Mouse (Mus musculus): ENCODE measurements around the gene Pdzrn4. TPM values are rescaled to one million over a fixed set of nuclear protein-coding genes. Genes with fewer than 3 reads are reported as not detected.

The Pdzrn4 gene
- polyA plus RNA-seq, 1 experiment from 2014 or later = 1.7 TPM

GRCm38 (mm10) chr15:92671279-92672051 lies 274.8 kb downstream of the Pdzrn4 start:
- no peaks in the 10 kb centered on the region for H3K36me3 ChIP-seq
- ATAC-seq (ENCODE audit: borderline replicate concordance, extremely low read depth, low FRiP score, low TSS enrichment) = no peak
- no peaks in the 10 kb centered on the region for H3K27me3 ChIP-seq
- H3K9ac ChIP-seq = no peak overlapping the region
- no peak overlapping the region for H3K27ac ChIP-seq
- WGBS = 77% methylated on average over 11 of the region's 11 CpGs
- H3K4me2 ChIP-seq = no peak overlapping the region
- H3K9me3 ChIP-seq = no peaks in the 10 kb centered on the region
- H3K4me1 ChIP-seq = no peaks in the 10 kb centered on the region
- no peak overlapping the region for H3K4me3 ChIP-seq

GRCm38 (mm10) chr15:92676096-92676495 lies 279.4 kb downstream of the Pdzrn4 start:
- H3K4me1 ChIP-seq = no peaks in the 10 kb centered on the region
- H3K27ac ChIP-seq = no peak overlapping the region
- WGBS = 89% methylated on average over 5 of the region's 5 CpGs
- no peak overlapping the region for H3K9ac ChIP-seq
- H3K36me3 ChIP-seq = no peaks in the 10 kb centered on the region
- no peaks in the 10 kb centered on the region for H3K27me3 ChIP-seq
- no peaks in the 10 kb centered on the region for H3K9me3 ChIP-seq
- H3K4me2 ChIP-seq = no peak overlapping the region
- no peak overlapping the region for H3K4me3 ChIP-seq
- ATAC-seq (ENCODE audit: borderline replicate concordance, extremely low read depth, low FRiP score, low TSS enrichment) = no peak

GRCm38 (mm10) chr15:92678377-92678776 lies 281.7 kb downstream of the Pdzrn4 start:
- H3K4me2 ChIP-seq = no peak overlapping the region
- no peak overlapping the region for H3K27ac ChIP-seq
- 71% methylated on average over 6 of the region's 6 CpGs for WGBS
- ATAC-seq (ENCODE audit: borderline replicate concordance, extremely low read depth, low FRiP score, low TSS enrichment) = no peak
- no peak overlapping the region for H3K4me3 ChIP-seq
- H3K27me3 ChIP-seq = no peaks in the 10 kb centered on the region
- H3K4me1 ChIP-seq = no peaks in the 10 kb centered on the region
- H3K9ac ChIP-seq = no peak overlapping the region
- H3K36me3 ChIP-seq = no peaks in the 10 kb centered on the region
- H3K9me3 ChIP-seq = no peaks in the 10 kb centered on the region

GRCm38 (mm10) chr15:92679541-92679940 lies 282.9 kb downstream of the Pdzrn4 start:
- Histone ChIP-seq H3K27me3 (no peaks in the 10 kb centered on the region), H3K27ac (no peak overlapping the region), H3K4me3 (no peak overlapping the region), H3K4me2 (no peak overlapping the region), H3K4me1 (no peaks in the 10 kb centered on the region), H3K9ac (no peak overlapping the region), H3K36me3 (no peaks in the 10 kb centered on the region), H3K9me3 (no peaks in the 10 kb centered on the region)
- ATAC-seq (ENCODE audit: borderline replicate concordance, extremely low read depth, low FRiP score, low TSS enrichment) = no peak
- WGBS = 85% methylated on average over 6 of the region's 6 CpGs

- H3K4me1 ChIP-seq = peaks cover 10% of the 10 kb centered on the region
- no peaks in the 10 kb centered on the region for H3K9me3 ChIP-seq
- no peak for ATAC-seq (ENCODE audit: borderline replicate concordance, extremely low read depth, low FRiP score, low TSS enrichment)
- H3K4me2 ChIP-seq = peak overlapping the region; percentile 21; the same call in 1 of the 2 replicates
- no peaks in the 10 kb centered on the region for H3K36me3 ChIP-seq
- 0 out of 2 replicates have a peak overlapping the region, but pooled peaks have one; percentile 16 for H3K27ac ChIP-seq
- H3K4me3 ChIP-seq = no peak overlapping the region
- no peaks in the 10 kb centered on the region for H3K27me3 ChIP-seq
- H3K9ac ChIP-seq = no peak overlapping the region
- 30% methylated on average over 10 of the region's 10 CpGs for WGBS
Observed at GRCm38 (mm10) chr15:92696276-92696956, 299.7 kb downstream of the Pdzrn4 start.

GRCm38 (mm10) chr15:92704146-92704545 lies 307.5 kb downstream of the Pdzrn4 start:
- Histone ChIP-seq H3K4me3 (no peak overlapping the region), H3K27ac (no peak overlapping the region), H3K9ac (no peak overlapping the region), H3K27me3 (no peaks in the 10 kb centered on the region), H3K4me2 (no peak overlapping the region), H3K4me1 (no peaks in the 10 kb centered on the region), H3K9me3 (no peaks in the 10 kb centered on the region), H3K36me3 (no peaks in the 10 kb centered on the region)
- no peak for ATAC-seq (ENCODE audit: borderline replicate concordance, extremely low read depth, low FRiP score, low TSS enrichment)
- 65% methylated on average over 8 of the region's 8 CpGs for WGBS

GRCm38 (mm10) chr15:92738676-92739075 lies 342.0 kb downstream of the Pdzrn4 start:
- no peak overlapping the region for H3K4me2 ChIP-seq
- WGBS = 48% methylated on average over 2 of the region's 2 CpGs

GRCm38 (mm10) chr15:92739887-92740286 lies 343.2 kb downstream of the Pdzrn4 start:
- ATAC-seq (ENCODE audit: borderline replicate concordance, extremely low read depth, low FRiP score, low TSS enrichment) = no peak
- 90% methylated on average over 4 of the region's 4 CpGs for WGBS

More at GRCm38 (mm10) chr15:92738676-92739075, 342.0 kb downstream of the Pdzrn4 start:
- Histone ChIP-seq H3K36me3 (no peaks in the 10 kb centered on the region), H3K27me3 (no peaks in the 10 kb centered on the region), H3K4me3 (no peak overlapping the region), H3K4me1 (no peaks in the 10 kb centered on the region), H3K9ac (no peak overlapping the region), H3K9me3 (no peaks in the 10 kb centered on the region), H3K27ac (no peak overlapping the region)
- no peak for ATAC-seq (ENCODE audit: borderline replicate concordance, extremely low read depth, low FRiP score, low TSS enrichment)

GRCm38 (mm10) chr15:92743624-92744023 lies 346.9 kb downstream of the Pdzrn4 start:
- Histone ChIP-seq H3K4me3 (no peak overlapping the region), H3K4me1 (no peaks in the 10 kb centered on the region), H3K4me2 (no peak overlapping the region), H3K27ac (no peak overlapping the region), H3K9ac (no peak overlapping the region), H3K9me3 (no peaks in the 10 kb centered on the region), H3K36me3 (no peaks in the 10 kb centered on the region), H3K27me3 (no peaks in the 10 kb centered on the region)
- no peak for ATAC-seq (ENCODE audit: borderline replicate concordance, extremely low read depth, low FRiP score, low TSS enrichment)
- WGBS = 66% methylated on average over 6 of the region's 6 CpGs

More at GRCm38 (mm10) chr15:92739887-92740286, 343.2 kb downstream of the Pdzrn4 start:
- Histone ChIP-seq H3K36me3 (no peaks in the 10 kb centered on the region), H3K27me3 (no peaks in the 10 kb centered on the region), H3K4me3 (no peak overlapping the region), H3K9ac (no peak overlapping the region), H3K27ac (no peak overlapping the region), H3K9me3 (no peaks in the 10 kb centered on the region), H3K4me2 (no peak overlapping the region), H3K4me1 (no peaks in the 10 kb centered on the region)

- ATAC-seq (ENCODE audit: borderline replicate concordance, extremely low read depth, low FRiP score, low TSS enrichment) = no peak
- no peak overlapping the region for H3K9ac ChIP-seq
- H3K4me2 ChIP-seq = no peak overlapping the region
- H3K27ac ChIP-seq = no peak overlapping the region
- WGBS = 77% methylated on average over 7 of the region's 7 CpGs
- no peaks in the 10 kb centered on the region for H3K27me3 ChIP-seq
- no peak overlapping the region for H3K4me3 ChIP-seq
- no peaks in the 10 kb centered on the region for H3K9me3 ChIP-seq
- no peaks in the 10 kb centered on the region for H3K36me3 ChIP-seq
- H3K4me1 ChIP-seq = no peaks in the 10 kb centered on the region
Observed at GRCm38 (mm10) chr15:92746081-92746480, 349.4 kb downstream of the Pdzrn4 start.

GRCm38 (mm10) chr15:92752167-92752566 lies 355.5 kb downstream of the Pdzrn4 start:
- Histone ChIP-seq H3K4me2 (peak overlapping the region; percentile 34), H3K4me1 (no peaks in the 10 kb centered on the region)
- WGBS = 59% methylated on average over 17 of the region's 17 CpGs

GRCm38 (mm10) chr15:92752578-92752977 lies 355.9 kb downstream of the Pdzrn4 start:
- Histone ChIP-seq H3K27me3 (no peaks in the 10 kb centered on the region), H3K27ac (no peak overlapping the region), H3K4me1 (no peaks in the 10 kb centered on the region), H3K4me3 (no peak overlapping the region), H3K9ac (no peak overlapping the region), H3K9me3 (no peaks in the 10 kb centered on the region), H3K36me3 (no peaks in the 10 kb centered on the region), H3K4me2 (peak overlapping the region; percentile 34)
- no peak for ATAC-seq (ENCODE audit: borderline replicate concordance, extremely low read depth, low FRiP score, low TSS enrichment)
- 80% methylated on average over 13 of the region's 13 CpGs for WGBS

More at GRCm38 (mm10) chr15:92752167-92752566, 355.5 kb downstream of the Pdzrn4 start:
- ATAC-seq (ENCODE audit: borderline replicate concordance, extremely low read depth, low FRiP score, low TSS enrichment) = peak; percentile 59; the same call in 1 of the 2 replicates
- Histone ChIP-seq H3K9me3 (no peaks in the 10 kb centered on the region), H3K36me3 (no peaks in the 10 kb centered on the region), H3K9ac (no peak overlapping the region), H3K27me3 (no peaks in the 10 kb centered on the region), H3K4me3 (no peak overlapping the region), H3K27ac (no peak overlapping the region)

All from lung, embryonic 15.5 days (tissue).